Mouse (Mus musculus) myocyte (in vitro differentiated cells): ENCODE data around the gene Gtf2ird2.

Experiments used
- POLR2A ChIP-seq: IDR thresholded peaks from one replicate; pipeline ENCODE4 v1.6.1; 2011; ENCODE audit warnings: low read depth, mild to moderate bottlenecking, control low read depth, moderate library complexity; ENCODE audit not compliant: insufficient read length
- REST ChIP-seq: IDR thresholded peaks from one replicate; pipeline ENCODE4 v1.6.1; 2011; ENCODE audit warnings: mild to moderate bottlenecking, control low read depth, moderate library complexity; ENCODE audit not compliant: insufficient read depth, insufficient read length

- TF ChIP-seq POLR2A (no peak), REST (no peak)
Measured at GRCm38 (mm10) chr5:134273761-134274160, 89.9 kb downstream of the Gtf2ird2 start.
